Mouse (Mus musculus) C2C12 (cell line): ENCODE data around the gene Ldb1. TPM values are rescaled to one million over a fixed set of nuclear protein-coding genes. Genes with fewer than 3 reads are reported as not detected.

Experiments
- H3K27me3 ChIP-seq: one replicate; pipeline ENCODE4 v1.6.1; 2011; ENCODE audit not compliant: control insufficient read depth, insufficient read depth, insufficient read length
- H3K36me3 ChIP-seq: one replicate; pipeline ENCODE4 v1.6.1; 2011; ENCODE audit not compliant: control insufficient read depth, insufficient read depth
- H3K4me3 ChIP-seq: one replicate; pipeline ENCODE4 v1.5.1; 2011; ENCODE audit warnings: mild to moderate bottlenecking, control low read depth; ENCODE audit not compliant: poor library complexity, insufficient read depth, severe bottlenecking
- H3K79me2 ChIP-seq: one replicate; pipeline ENCODE4 v1.6.1; 2011; ENCODE audit not compliant: control insufficient read depth, insufficient read depth
- H3K79me3 ChIP-seq: one replicate; pipeline ENCODE4 v1.6.1; 2011; ENCODE audit warnings: low read depth, control low read depth
- H3ac ChIP-seq: one replicate; pipeline ENCODE3; 2011; ENCODE audit warnings: low read depth; ENCODE audit not compliant: control insufficient read depth, insufficient read length
- CEBPB ChIP-seq: IDR thresholded peaks from one replicate; pipeline ENCODE4 v1.6.1; 2011; ENCODE audit warnings: low read depth, mild to moderate bottlenecking, control low read depth, moderate library complexity
- CTCF ChIP-seq: IDR thresholded peaks from one replicate; pipeline ENCODE4 v1.5.1; 2011; ENCODE audit not compliant: control insufficient read depth, insufficient read depth, insufficient read length
- FOSL1 ChIP-seq: IDR thresholded peaks from one replicate; pipeline ENCODE4 v1.8.0; 2011; ENCODE audit warnings: mild to moderate bottlenecking, low read length; ENCODE audit not compliant: poor library complexity, insufficient read depth, severe bottlenecking
- MAX ChIP-seq: IDR thresholded peaks from one replicate; pipeline ENCODE4 v1.6.1; 2011; ENCODE audit warnings: mild to moderate bottlenecking, control low read depth
- MYOD1 ChIP-seq: IDR thresholded peaks from one replicate; pipeline ENCODE4 v1.6.1; 2011; ENCODE audit warnings: low read depth; ENCODE audit not compliant: control insufficient read depth, insufficient read length
- MYOG ChIP-seq: IDR thresholded peaks from one replicate; pipeline ENCODE4 v1.6.1; 2011; ENCODE audit not compliant: control insufficient read depth, insufficient read length; ENCODE audit errors: extremely low read depth
- USF1 ChIP-seq: IDR thresholded peaks from one replicate; pipeline ENCODE4 v1.6.1; 2011; ENCODE audit warnings: low read depth, mild to moderate bottlenecking, control low read depth, moderate library complexity
- polyA plus RNA-seq: library from polyadenylated mRNA; unstranded; fragments of >200 nt; fragmentation: generic; extraction: Trizol; gene quantifications from one replicate; pipeline ENCODE4 v1.2.1, GENCODE M21; 2012; ENCODE audit warnings: missing spikeins

Ldb1 gene
- polyA plus RNA-seq, 1 experiment: 80.5 TPM

DNA sequence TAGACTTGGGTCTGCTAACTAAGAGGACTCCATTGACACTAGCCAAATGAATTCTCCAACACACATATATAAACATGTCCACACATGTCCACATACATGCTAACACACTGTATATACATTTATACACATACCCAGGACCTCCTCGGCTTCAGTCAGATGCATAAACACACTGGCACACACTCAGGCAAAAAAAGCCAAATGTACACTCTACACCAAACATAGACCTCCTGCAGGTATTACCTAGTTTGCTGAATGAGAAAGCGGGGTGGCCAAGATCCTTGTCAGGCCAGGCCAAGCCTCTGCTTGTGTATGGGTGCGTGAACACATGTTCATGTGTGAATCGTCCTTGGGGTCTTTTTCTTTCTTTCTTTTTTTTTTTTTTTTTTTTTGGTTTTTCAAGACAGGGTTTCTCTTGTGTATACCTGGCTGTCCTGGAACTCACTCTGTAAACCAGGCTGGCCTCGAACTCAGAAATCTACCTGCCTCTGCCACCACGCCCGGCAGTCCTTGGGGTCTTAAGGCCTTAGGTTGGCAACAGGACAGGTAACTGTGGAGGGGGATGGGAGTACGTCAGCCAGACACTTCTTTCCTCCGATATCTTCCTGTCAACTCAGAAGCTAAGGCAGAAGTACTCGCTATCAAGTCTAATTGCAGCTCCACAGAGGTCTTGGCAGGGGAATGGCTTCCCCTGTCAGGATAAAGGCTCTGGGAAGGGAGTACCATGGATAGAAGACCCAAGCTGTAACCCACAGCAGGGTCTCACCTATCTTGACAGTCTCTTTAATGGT, 14.6 kb downstream of the Ldb1 start:
- Histone ChIP-seq H3K27me3 (no peaks in the 10 kb centered on the region), H3K36me3 (peaks cover 43% of the 10 kb centered on the region), H3K4me3 (no peak overlapping the region), H3K79me2 (peaks cover under 1% of the 10 kb centered on the region), H3K79me3 (no peaks in the 10 kb centered on the region), H3ac (no peak overlapping the region)
- TF ChIP-seq CTCF: no peak
- no peak for TF ChIP-seq MYOD1
- TF ChIP-seq MAX: no peak
- TF ChIP-seq FOSL1: no peak
- no peak for TF ChIP-seq MYOG
- no peak for TF ChIP-seq CEBPB
- no peak for TF ChIP-seq USF1

DNA sequence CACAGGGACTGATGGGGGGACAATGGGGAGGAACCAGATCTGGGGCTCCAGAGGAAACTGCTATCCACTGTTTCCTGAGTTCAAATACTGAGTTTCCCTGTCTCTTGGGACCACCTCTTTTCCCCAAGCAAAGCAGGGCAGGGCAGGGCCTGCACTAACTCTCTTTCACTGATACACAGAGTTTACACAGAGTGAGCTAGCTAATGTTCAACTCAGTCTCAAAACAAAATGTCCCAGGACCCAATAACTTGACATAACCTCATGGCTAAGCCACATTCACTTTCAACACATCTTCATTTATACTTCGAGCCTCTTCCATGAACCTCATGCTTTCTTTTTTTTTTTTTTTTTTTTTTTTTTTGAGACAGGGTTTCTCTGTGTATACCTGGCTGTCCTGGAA, 15.4 kb downstream of the Ldb1 start:
- Histone ChIP-seq H3K79me2 (no peaks in the 10 kb centered on the region), H3ac (no peak overlapping the region), H3K4me3 (no peak overlapping the region), H3K27me3 (no peaks in the 10 kb centered on the region), H3K36me3 (peaks cover 36% of the 10 kb centered on the region), H3K79me3 (no peaks in the 10 kb centered on the region)
- no peak for TF ChIP-seq MYOD1
- TF ChIP-seq CTCF: no peak
- no peak for TF ChIP-seq CEBPB
- TF ChIP-seq MYOG: no peak
- TF ChIP-seq MAX: no peak
- TF ChIP-seq FOSL1: no peak
- TF ChIP-seq USF1: no peak

DNA sequence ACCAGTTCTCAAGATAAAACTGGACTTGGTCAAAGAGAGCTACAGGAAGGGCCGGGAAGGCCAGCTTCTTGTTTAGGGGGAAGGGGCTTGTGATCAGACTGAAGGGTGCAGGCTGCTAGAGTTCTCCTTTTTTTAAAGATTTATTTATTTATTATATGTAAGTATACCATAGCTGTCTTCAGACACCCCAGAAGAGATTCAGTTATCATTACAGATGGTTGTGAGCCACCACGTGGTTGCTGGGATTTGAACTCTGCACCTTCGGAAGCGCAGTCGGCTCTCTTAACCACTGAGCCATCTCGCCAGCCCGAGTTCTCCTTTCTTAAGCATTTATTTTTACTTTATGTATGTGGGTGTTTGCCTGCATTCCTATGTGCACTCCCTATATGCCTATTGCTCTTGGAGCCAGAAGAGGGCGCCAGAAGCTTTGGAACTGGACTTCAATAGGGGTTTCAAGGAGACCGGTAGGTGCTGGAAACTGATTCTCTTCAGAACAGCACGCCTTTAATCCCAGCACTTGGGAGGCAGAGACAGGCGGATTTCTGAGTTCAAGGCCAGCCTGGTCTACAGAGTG, 16.2 kb downstream of the Ldb1 start:
- TF ChIP-seq CEBPB (no peak), CTCF (no peak), MYOG (no peak), FOSL1 (no peak), USF1 (no peak), MYOD1 (no peak)
- Histone ChIP-seq H3K79me3 (no peaks in the 10 kb centered on the region), H3K36me3 (peaks cover 28% of the 10 kb centered on the region), H3K79me2 (no peaks in the 10 kb centered on the region), H3K4me3 (no peak overlapping the region), H3K27me3 (no peaks in the 10 kb centered on the region), H3ac (no peak overlapping the region)

DNA sequence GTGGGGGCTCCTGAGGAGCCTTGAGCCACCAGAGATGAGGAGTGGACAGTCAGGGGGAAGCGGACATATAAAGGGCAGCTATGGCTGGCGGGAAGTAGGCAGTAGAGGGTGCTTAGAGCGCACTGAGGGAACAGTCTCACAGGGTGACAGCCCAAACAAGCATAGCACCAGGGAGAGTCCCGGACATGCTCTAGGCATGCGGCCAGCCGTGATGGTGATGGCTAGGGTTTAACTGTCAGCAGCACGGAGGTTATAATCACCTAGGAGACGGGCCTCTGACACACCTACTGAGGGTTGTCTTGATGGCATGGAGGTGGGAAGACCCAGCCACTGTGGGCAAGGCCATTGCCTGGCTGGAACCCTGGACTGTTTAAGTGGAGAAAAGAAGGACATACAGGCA, 18.4 kb downstream of the Ldb1 start:
- Histone ChIP-seq H3K27me3 (no peaks in the 10 kb centered on the region), H3K79me2 (no peaks in the 10 kb centered on the region), H3K4me3 (no peak overlapping the region), H3K79me3 (no peaks in the 10 kb centered on the region), H3K36me3 (peaks cover 7% of the 10 kb centered on the region), H3ac (no peak overlapping the region)
- TF ChIP-seq CTCF: no peak
- no peak for TF ChIP-seq FOSL1
- TF ChIP-seq USF1: no peak
- no peak for TF ChIP-seq MYOD1
- TF ChIP-seq MYOG: no peak
- no peak for TF ChIP-seq MAX
- no peak for TF ChIP-seq CEBPB

DNA sequence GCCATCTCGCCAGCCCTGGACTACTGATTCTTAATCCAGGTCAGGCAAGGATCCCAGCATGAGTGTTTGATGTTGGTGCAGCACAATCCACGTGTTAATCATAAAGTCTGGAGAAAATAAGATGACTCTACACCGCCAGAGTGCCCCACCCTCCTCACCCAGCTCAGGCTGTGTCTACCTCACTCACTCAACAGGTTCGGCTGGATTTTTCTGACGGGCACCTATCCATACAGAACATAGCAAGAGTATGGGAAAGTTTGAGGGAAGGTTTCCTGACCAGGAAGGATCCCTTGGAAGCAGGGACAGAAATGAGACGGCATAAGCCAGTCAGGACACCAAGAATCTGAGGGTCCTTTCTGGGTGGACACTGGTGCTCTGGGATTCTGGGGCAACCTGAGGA, 20.1 kb downstream of the Ldb1 start:
- H3K36me3 ChIP-seq: no peaks in the 10 kb centered on the region
- no peak overlapping the region for H3K4me3 ChIP-seq
- no peaks in the 10 kb centered on the region for H3K79me2 ChIP-seq
- H3K79me3 ChIP-seq: no peaks in the 10 kb centered on the region
- no peaks in the 10 kb centered on the region for H3K27me3 ChIP-seq
- TF ChIP-seq MYOG (no peak), CTCF (no peak), MYOD1 (no peak), USF1 (no peak), MAX (no peak), FOSL1 (no peak)
- H3ac ChIP-seq: no peak overlapping the region

DNA sequence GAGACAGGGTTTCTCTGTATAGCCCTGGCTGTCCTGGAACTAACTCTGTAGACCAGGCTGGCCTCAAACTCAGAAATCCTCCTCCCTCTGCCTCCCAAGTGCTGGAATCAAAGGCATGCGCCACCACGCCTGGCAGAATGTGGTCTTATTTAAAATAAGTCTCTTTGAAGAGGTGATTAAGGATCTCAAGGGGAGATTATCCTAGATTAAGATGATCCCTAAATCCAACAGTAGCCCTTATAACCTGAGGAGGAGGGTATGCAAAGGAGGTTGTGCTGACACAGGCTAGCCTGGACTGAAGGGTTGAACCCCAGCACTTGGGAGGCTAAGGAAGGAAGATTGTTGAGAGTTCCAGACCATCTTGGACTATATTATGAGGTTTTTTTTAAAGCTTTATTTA, 29.0 kb downstream of the Ldb1 start:
- Histone ChIP-seq H3K36me3 (no peaks in the 10 kb centered on the region), H3ac (no peak overlapping the region), H3K4me3 (no peak overlapping the region), H3K79me2 (no peaks in the 10 kb centered on the region), H3K79me3 (no peaks in the 10 kb centered on the region), H3K27me3 (no peaks in the 10 kb centered on the region)
- TF ChIP-seq USF1 (no peak), CEBPB (no peak), MAX (no peak), FOSL1 (no peak), MYOD1 (no peak), MYOG (no peak), CTCF (no peak)
